Mouse (Mus musculus) embryonic facial prominence, embryonic 11.5 days (tissue): ENCODE data around the gene Smpd3. TPM values are rescaled to one million over a fixed set of nuclear protein-coding genes. Genes with fewer than 3 reads are reported as not detected.
A peak's percentile ranks its signal among the peaks of the same experiment; 100 is the strongest.

ENCODE experiments used
- ATAC-seq: fragments of 200-750 bp; cut with Nextera tagmentation; replicated peaks from 2 replicates; pipeline ENCODE4 v1.8.0; 2017; ENCODE audit warnings: low read depth; ENCODE audit not compliant: insufficient number of reproducible peaks, low FRiP score, low TSS enrichment
- DNase-seq: peaks from one replicate; pipeline ENCODE4 v3.0.0-alpha.2; 2015; ENCODE audit warnings: low spot score
- H3K27ac ChIP-seq: fragments of 300-500 bp; sonication (generic); replicated peaks from 2 replicates; pipeline ENCODE4 v1.5.1; 2014; ENCODE audit warnings: mild to moderate bottlenecking, low read depth, low read length, control low read depth
- H3K27me3 ChIP-seq: fragments of 300-500 bp; sonication (generic); 2 replicates; pipeline ENCODE4 v1.6.1; 2014; ENCODE audit warnings: mild to moderate bottlenecking, low read length, moderate library complexity, mixed read lengths; ENCODE audit not compliant: control insufficient read depth, insufficient read depth
- H3K36me3 ChIP-seq: fragments of 300-500 bp; sonication (generic); replicated peaks from 2 replicates; pipeline ENCODE4 v1.6.1; 2014; ENCODE audit warnings: low read depth, mild to moderate bottlenecking, low read length, moderate library complexity, mixed read lengths; ENCODE audit not compliant: control insufficient read depth, insufficient read depth
- H3K4me1 ChIP-seq: fragments of 300-500 bp; sonication (generic); 2 replicates; pipeline ENCODE4 v1.6.1; 2014; ENCODE audit warnings: low read length, mixed read lengths; ENCODE audit not compliant: control insufficient read depth, insufficient read depth
- H3K4me2 ChIP-seq: fragments of 300-500 bp; sonication (generic); 2 replicates; pipeline ENCODE4 v1.6.1; 2014; ENCODE audit warnings: low read depth, mild to moderate bottlenecking, control low read depth, low read length, moderate library complexity
- H3K4me3 ChIP-seq: fragments of 300-500 bp; sonication (generic); 2 replicates; pipeline ENCODE4 v1.5.1; 2014; ENCODE audit warnings: low read depth, low read length, control low read depth
- H3K9ac ChIP-seq: fragments of 300-500 bp; sonication (generic); replicated peaks from 2 replicates; pipeline ENCODE4 v1.6.1; 2014; ENCODE audit warnings: mild to moderate bottlenecking, control low read depth, low read length
- H3K9me3 ChIP-seq: fragments of 300-500 bp; sonication (generic); replicated peaks from 2 replicates; pipeline ENCODE4 v1.6.1; 2016; ENCODE audit warnings: mild to moderate bottlenecking, low read length, inconsistent platforms, mixed read lengths; ENCODE audit not compliant: control insufficient read depth
- WGBS: fragments of 180-500 bp; shearing (Covaris S2); extraction: QIAGEN DNeasy Blood & Tissue Kit; methylation state at CpG from one replicate; pipeline ENCODE4 v1.1.7; 2014; 5-methylcytosine and 5-hydroxymethylcytosine counted together
- polyA plus RNA-seq: library from polyadenylated mRNA; unstranded; fragments of >200 nt; fragmentation: Nextera tagmentation; extraction: Ambion mirVana; gene quantifications from 2 replicates; pipeline ENCODE4 v1.2.1, GENCODE M21; 2014

The Smpd3 gene
- polyA plus RNA-seq, 1 experiment from 2014 or later = 2.0 TPM

DNA sequence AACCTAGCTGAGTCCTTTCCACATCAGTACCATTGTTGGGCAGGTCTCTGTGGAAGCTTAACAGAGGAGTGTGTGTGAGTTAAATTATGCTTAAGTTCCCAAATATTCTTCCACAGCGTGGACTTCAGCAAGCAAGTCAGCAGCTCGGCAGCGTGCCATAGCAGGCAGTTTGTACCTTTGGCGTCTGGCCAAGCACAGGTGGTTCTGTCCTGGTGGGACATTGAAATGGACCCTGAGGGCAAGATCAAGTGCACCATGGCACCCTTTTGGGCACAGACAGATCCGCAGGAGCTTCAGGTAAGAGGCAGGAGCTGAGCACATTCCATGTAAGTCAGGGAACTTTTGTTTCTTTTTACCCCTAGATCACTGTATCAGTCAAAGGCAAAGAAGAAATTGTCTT is 100.7 kb downstream of the Smpd3 start:
- no peak for ATAC-seq
- no peaks in the 10 kb centered on the region for H3K36me3 ChIP-seq

DNA sequence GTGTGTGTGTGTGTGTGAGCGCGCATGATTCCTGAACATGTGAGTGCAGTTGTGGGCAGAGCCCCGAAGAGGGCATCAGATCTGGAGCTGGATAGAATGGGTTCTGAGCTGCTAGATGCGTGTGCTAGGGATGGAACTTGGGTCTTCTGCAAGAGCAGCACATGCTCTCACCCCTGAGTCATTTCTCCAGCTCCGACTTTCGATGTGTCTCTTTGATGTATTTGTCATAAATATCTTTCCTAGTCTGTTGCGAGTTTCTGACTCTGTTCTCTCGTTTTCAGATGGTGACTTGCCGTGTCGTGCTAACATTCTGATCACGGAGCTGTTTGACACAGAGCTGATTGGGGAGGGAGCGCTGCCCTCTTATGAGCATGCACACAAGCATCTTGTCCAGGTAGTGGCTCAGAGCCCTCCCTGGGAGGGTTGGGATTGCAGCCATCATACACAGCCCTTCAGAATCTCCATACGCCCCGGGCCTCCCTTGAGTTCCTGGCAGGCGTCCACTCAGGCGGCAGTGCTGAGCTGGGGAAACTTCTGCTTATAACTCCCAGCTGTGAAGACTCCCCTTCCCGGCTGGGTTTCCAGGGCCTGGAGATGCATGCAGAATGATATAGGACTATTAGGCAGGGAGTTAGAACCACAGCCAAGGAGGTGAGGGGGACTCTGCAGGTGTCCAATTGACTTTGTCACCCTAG is 103.1 kb downstream of the Smpd3 start:
- Histone ChIP-seq H3K9me3 (no peaks in the 10 kb centered on the region), H3K27me3 (no peaks in the 10 kb centered on the region), H3K9ac (no peak overlapping the region), H3K36me3 (no peaks in the 10 kb centered on the region), H3K4me2 (no peak overlapping the region), H3K27ac (no peak overlapping the region), H3K4me3 (no peak overlapping the region), H3K4me1 (no peaks in the 10 kb centered on the region)
- DNase-seq (no peak), ATAC-seq (no peak)
- WGBS = 91% methylated on average over 17 of the region's 17 CpGs

More for the DNA sequence above, 100.7 kb downstream of the Smpd3 start:
- Histone ChIP-seq H3K4me2 (no peak overlapping the region), H3K4me1 (no peaks in the 10 kb centered on the region), H3K9ac (no peak overlapping the region), H3K27me3 (no peaks in the 10 kb centered on the region), H3K9me3 (no peaks in the 10 kb centered on the region), H3K27ac (no peak overlapping the region), H3K4me3 (no peak overlapping the region)
- no peak for DNase-seq
- WGBS = 96% methylated on average over 5 of the region's 5 CpGs

DNA sequence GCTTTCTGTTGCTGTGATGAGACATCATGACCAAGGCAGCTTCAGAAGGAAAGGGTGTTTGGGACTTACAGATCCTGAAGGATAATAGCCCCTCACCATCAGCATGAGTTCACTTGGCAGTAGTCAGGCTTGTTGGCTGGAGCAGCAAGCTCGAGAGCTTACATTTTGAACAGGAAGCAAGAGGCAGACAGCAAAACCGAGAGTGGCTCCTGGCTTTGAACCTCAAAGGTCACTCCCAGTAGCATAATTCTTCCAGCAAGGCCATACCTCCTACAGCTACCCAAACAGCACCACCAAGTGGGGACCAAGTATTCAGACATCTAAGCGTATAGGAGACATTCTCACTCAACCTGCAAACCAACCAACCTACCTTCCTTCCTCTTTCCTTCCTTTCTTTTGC is 105.0 kb downstream of the Smpd3 start:
- H3K36me3 ChIP-seq = peaks cover 4% of the 10 kb centered on the region; the same call in 1 of the 2 replicates
- no peak for DNase-seq

GRCm38 (mm10) chr8:106231536-106231935 is 106.3 kb downstream of the Smpd3 start:
- no peaks in the 10 kb centered on the region for H3K9me3 ChIP-seq
- no peak overlapping the region for H3K4me2 ChIP-seq
- no peak overlapping the region for H3K4me3 ChIP-seq
- peaks cover 4% of the 10 kb centered on the region; the same call in 1 of the 2 replicates for H3K36me3 ChIP-seq
- ATAC-seq = no peak
- H3K9ac ChIP-seq = no peak overlapping the region
- WGBS = 73% methylated on average over 7 of the region's 7 CpGs
- H3K27ac ChIP-seq = no peak overlapping the region
- H3K4me1 ChIP-seq = no peaks in the 10 kb centered on the region
- H3K27me3 ChIP-seq = no peaks in the 10 kb centered on the region
- peak; percentile 9 for DNase-seq

More for the DNA sequence above, 105.0 kb downstream of the Smpd3 start:
- ATAC-seq = no peak
- Histone ChIP-seq H3K4me3 (no peak overlapping the region), H3K9ac (no peak overlapping the region), H3K4me1 (no peaks in the 10 kb centered on the region), H3K27me3 (no peaks in the 10 kb centered on the region), H3K27ac (no peak overlapping the region), H3K9me3 (no peaks in the 10 kb centered on the region), H3K4me2 (no peak overlapping the region)
- WGBS = 74% methylated on average over 3 of the region's 3 CpGs

- no peak for ATAC-seq
- Histone ChIP-seq H3K27ac (no peak overlapping the region), H3K27me3 (no peaks in the 10 kb centered on the region), H3K4me1 (no peaks in the 10 kb centered on the region), H3K9me3 (no peaks in the 10 kb centered on the region), H3K9ac (no peak overlapping the region), H3K4me2 (no peak overlapping the region), H3K4me3 (no peak overlapping the region), H3K36me3 (peaks cover 4% of the 10 kb centered on the region; the same call in 1 of the 2 replicates)
- 47% methylated on average over 9 of the region's 9 CpGs for WGBS
- peak; percentile 73 for DNase-seq
Measured at GRCm38 (mm10) chr8:106226589-106226988, 111.2 kb downstream of the Smpd3 start.

- Histone ChIP-seq H3K4me2 (no peak overlapping the region), H3K27ac (no peak overlapping the region), H3K9ac (no peak overlapping the region), H3K4me3 (no peak overlapping the region), H3K36me3 (no peaks in the 10 kb centered on the region), H3K27me3 (no peaks in the 10 kb centered on the region), H3K4me1 (no peaks in the 10 kb centered on the region), H3K9me3 (no peaks in the 10 kb centered on the region)
- ATAC-seq (no peak), DNase-seq (no peak)
- 87% methylated on average over 3 of the region's 3 CpGs for WGBS
Measured at GRCm38 (mm10) chr8:106219620-106220019, 118.2 kb downstream of the Smpd3 start.

DNA sequence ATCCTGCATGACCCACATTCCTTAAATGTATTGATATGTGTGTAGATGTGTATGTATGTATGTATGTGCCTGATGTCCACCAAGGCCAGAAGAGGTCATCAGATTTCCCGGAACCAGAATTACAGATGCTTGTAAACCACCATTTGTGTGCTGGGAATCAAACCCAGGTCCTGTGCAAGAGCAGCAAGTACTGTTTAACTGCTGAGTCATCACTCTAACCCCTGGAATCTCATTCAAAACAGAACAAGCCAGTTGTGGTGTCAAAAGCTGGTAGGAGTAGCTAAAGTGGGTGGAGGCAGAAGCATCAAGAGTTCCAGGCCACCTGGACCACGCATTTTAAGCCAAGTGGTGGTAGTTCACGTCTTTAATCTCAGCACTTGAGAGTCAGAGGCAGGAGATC is 123.8 kb downstream of the Smpd3 start:
- DNase-seq = no peak
- no peak for ATAC-seq
- no peaks in the 10 kb centered on the region for H3K4me1 ChIP-seq
- H3K4me3 ChIP-seq = no peak overlapping the region
- H3K4me2 ChIP-seq = no peak overlapping the region
- H3K27ac ChIP-seq = no peak overlapping the region
- no peak overlapping the region for H3K9ac ChIP-seq
- no peaks in the 10 kb centered on the region for H3K9me3 ChIP-seq
- H3K36me3 ChIP-seq = peaks cover 2% of the 10 kb centered on the region; the same call in 1 of the 2 replicates
- no peaks in the 10 kb centered on the region for H3K27me3 ChIP-seq
- WGBS = 90% methylated on average over 3 of the region's 3 CpGs

- WGBS = 6% methylated on average over 13 of the region's 13 CpGs
- DNase-seq (no peak), ATAC-seq (no peak)
- Histone ChIP-seq H3K27ac (peak overlapping the region; percentile 81; the same call in 1 of the 2 replicates), H3K36me3 (peaks cover 2% of the 10 kb centered on the region), H3K4me3 (peak overlapping the region; percentile 78), H3K9me3 (no peaks in the 10 kb centered on the region), H3K4me1 (no peaks in the 10 kb centered on the region), H3K4me2 (peak overlapping the region; percentile 41), H3K9ac (peak overlapping the region; percentile 94), H3K27me3 (no peaks in the 10 kb centered on the region)
Measured at GRCm38 (mm10) chr8:106211421-106211820, 126.4 kb downstream of the Smpd3 start.
